Mouse (Mus musculus): Measurements from ENCODE around the gene Ripor1. TPM values are rescaled to one million over a fixed set of nuclear protein-coding genes. Genes with fewer than 3 reads are reported as not detected.
A peak's percentile ranks its signal among the peaks of the same experiment; 100 is the strongest.
"Not testable (repeated sequence)": the region's sequence is repeated elsewhere in the genome, so short reads cannot be mapped to it uniquely, and the experiment has no call there.

Ripor1 gene
- polyA plus RNA-seq (2016; fragmentation: Nextera tagmentation; extraction: Ambion mirVana): 14.1 and 14.5 TPM in 2 replicates

- H3K4me1 ChIP-seq: peaks cover 65% of the 10 kb centered on the region
- H3K27ac ChIP-seq: peak within 1 kb of the TSS; percentile 87
- peak within 1 kb of the TSS; percentile 99 for H3K4me2 ChIP-seq
- under 1% methylated on average over 24 of the region's 42 CpGs for WGBS (ENCODE audit: insufficient replicate concordance)
- H3K4me3 ChIP-seq: peak within 1 kb of the TSS; percentile 77
- ATAC-seq: peak; percentile 77
- 0 out of 2 replicates have a peak, but pooled peaks cover 12% of the 10 kb centered on the region for H3K27me3 ChIP-seq (replicated peaks)
- H3K9ac ChIP-seq: peak within 1 kb of the TSS; percentile 90
- no peaks in the 10 kb centered on the region for H3K9me3 ChIP-seq (replicated peaks)
- H3K36me3 ChIP-seq: no peaks in the 10 kb centered on the region
These were observed at the start of gene Ripor1 for GRCm38 (mm10) chr8:105604804-105605381. Gene Ripor1 (plus strand): TSS chr8:105605255.

- no peak for ATAC-seq
- Histone ChIP-seq H3K27me3 (replicated peaks) (no peaks in the 10 kb centered on the region; the same call in 1 of the 2 replicates), H3K27ac (0 out of 2 replicates have a peak overlapping the region, but pooled peaks have one; percentile 34), H3K4me2 (no peak overlapping the region), H3K9me3 (replicated peaks) (no peaks in the 10 kb centered on the region), H3K36me3 (peaks cover 33% of the 10 kb centered on the region), H3K4me3 (no peak overlapping the region), H3K9ac (no peak overlapping the region), H3K4me1 (peaks cover 51% of the 10 kb centered on the region)
- 81% methylated on average over 3 of the region's 3 CpGs for WGBS (ENCODE audit: insufficient replicate concordance)
These were observed 42.2 kb upstream of the Ripor1 start for GRCm38 (mm10) chr8:105562863-105563262.

GRCm38 (mm10) chr8:105563871-105564270 is 41.2 kb upstream of the Ripor1 start:
- Histone ChIP-seq H3K36me3 (peaks cover 26% of the 10 kb centered on the region), H3K4me2 (peak overlapping the region; percentile 9; the same call in 1 of the 2 replicates), H3K4me1 (peaks cover 51% of the 10 kb centered on the region), H3K4me3 (no peak overlapping the region), H3K27ac (no peak overlapping the region), H3K27me3 (replicated peaks) (no peaks in the 10 kb centered on the region; the same call in 1 of the 2 replicates), H3K9ac (no peak overlapping the region), H3K9me3 (replicated peaks) (no peaks in the 10 kb centered on the region)
- ATAC-seq: no peak
- WGBS (ENCODE audit: insufficient replicate concordance): 79% methylated on average over 1 of the region's 1 CpGs

GRCm38 (mm10) chr8:105564573-105565229 is 40.4 kb upstream of the Ripor1 start:
- H3K27ac ChIP-seq: peak overlapping the region; percentile 86
- not testable (repeated sequence) for ATAC-seq
- WGBS (ENCODE audit: insufficient replicate concordance): 38% methylated on average over 9 of the region's 9 CpGs

GRCm38 (mm10) chr8:105565401-105565881 is 39.6 kb upstream of the Ripor1 start:
- H3K27ac ChIP-seq: peak overlapping the region; percentile 86
- H3K4me1 ChIP-seq: peaks cover 51% of the 10 kb centered on the region
- 1% methylated on average over 31 of the region's 31 CpGs for WGBS (ENCODE audit: insufficient replicate concordance)
- peak overlapping the region; percentile 95 for H3K9ac ChIP-seq
- H3K4me3 ChIP-seq: peak overlapping the region; percentile 83
- peak overlapping the region; percentile 87 for H3K4me2 ChIP-seq
- peaks cover 13% of the 10 kb centered on the region for H3K36me3 ChIP-seq
- H3K9me3 ChIP-seq (replicated peaks): no peaks in the 10 kb centered on the region
- no peaks in the 10 kb centered on the region; the same call in 1 of the 2 replicates for H3K27me3 ChIP-seq (replicated peaks)
- ATAC-seq: peak; percentile 60

More at GRCm38 (mm10) chr8:105564573-105565229, 40.4 kb upstream of the Ripor1 start:
- H3K9me3 ChIP-seq (replicated peaks); H3K27me3 ChIP-seq (replicated peaks): not testable (repeated sequence)
- Histone ChIP-seq H3K4me3 (peak overlapping the region; percentile 83), H3K36me3 (peaks cover 18% of the 10 kb centered on the region), H3K4me2 (peak overlapping the region; percentile 87), H3K9ac (peak overlapping the region; percentile 95), H3K4me1 (peaks cover 51% of the 10 kb centered on the region)

GRCm38 (mm10) chr8:105565952-105566702 is 38.9 kb upstream of the Ripor1 start, which contains the start of gene Atp6v0d1:
Gene Atp6v0d1 (minus strand): TSS chr8:105566047.
- Histone ChIP-seq H3K4me1 (peaks cover 51% of the 10 kb centered on the region), H3K9me3 (replicated peaks) (no peaks in the 10 kb centered on the region), H3K27ac (peak within 1 kb of the TSS; percentile 86), H3K4me2 (peak within 1 kb of the TSS; percentile 87), H3K27me3 (replicated peaks) (no peaks in the 10 kb centered on the region; the same call in 1 of the 2 replicates), H3K36me3 (peaks cover 13% of the 10 kb centered on the region), H3K4me3 (peak within 1 kb of the TSS; percentile 83), H3K9ac (peak within 1 kb of the TSS; percentile 95)
- ATAC-seq: peak; percentile 99
- 3% methylated on average over 53 of the region's 53 CpGs for WGBS (ENCODE audit: insufficient replicate concordance)

GRCm38 (mm10) chr8:105566703-105567595 is 38.1 kb upstream of the Ripor1 start:
- peak overlapping the region; percentile 77 for H3K27ac ChIP-seq
- H3K36me3 ChIP-seq: peaks cover 10% of the 10 kb centered on the region
- peak overlapping the region; percentile 83 for H3K4me3 ChIP-seq
- H3K4me1 ChIP-seq: peaks cover 44% of the 10 kb centered on the region
- H3K27me3 ChIP-seq (replicated peaks): no peaks in the 10 kb centered on the region; the same call in 1 of the 2 replicates
- H3K9ac ChIP-seq: peak overlapping the region; percentile 70
- peak overlapping the region; percentile 87 for H3K4me2 ChIP-seq
- no peaks in the 10 kb centered on the region for H3K9me3 ChIP-seq (replicated peaks)
- 20% methylated on average over 27 of the region's 27 CpGs for WGBS (ENCODE audit: insufficient replicate concordance)
- ATAC-seq: no peak

GRCm38 (mm10) chr8:105571810-105572209 is 33.2 kb upstream of the Ripor1 start:
- no peak overlapping the region for H3K4me3 ChIP-seq
- no peak overlapping the region for H3K4me2 ChIP-seq
- peaks cover 7% of the 10 kb centered on the region for H3K4me1 ChIP-seq
- H3K27me3 ChIP-seq (replicated peaks): peaks cover 9% of the 10 kb centered on the region; the same call in 1 of the 2 replicates
- WGBS (ENCODE audit: insufficient replicate concordance): 74% methylated on average over 9 of the region's 9 CpGs
- H3K9ac ChIP-seq: no peak overlapping the region
- ATAC-seq: no peak
- no peaks in the 10 kb centered on the region for H3K9me3 ChIP-seq (replicated peaks)
- H3K36me3 ChIP-seq: no peaks in the 10 kb centered on the region
- H3K27ac ChIP-seq: no peak overlapping the region

GRCm38 (mm10) chr8:105573427-105573826 is 31.6 kb upstream of the Ripor1 start:
- Histone ChIP-seq H3K27me3 (replicated peaks) (0 out of 2 replicates have a peak, but pooled peaks cover 9% of the 10 kb centered on the region), H3K4me2 (no peak overlapping the region), H3K9ac (no peak overlapping the region), H3K4me3 (no peak overlapping the region), H3K27ac (no peak overlapping the region), H3K9me3 (replicated peaks) (no peaks in the 10 kb centered on the region), H3K4me1 (no peaks in the 10 kb centered on the region), H3K36me3 (no peaks in the 10 kb centered on the region)
- no peak for ATAC-seq

GRCm38 (mm10) chr8:105574741-105575140 is 30.3 kb upstream of the Ripor1 start:
- no peak overlapping the region for H3K4me3 ChIP-seq
- WGBS (ENCODE audit: insufficient replicate concordance): 58% methylated on average over 6 of the region's 6 CpGs
- H3K27ac ChIP-seq: no peak overlapping the region
- H3K9ac ChIP-seq: no peak overlapping the region
- H3K36me3 ChIP-seq: no peaks in the 10 kb centered on the region
- H3K27me3 ChIP-seq (replicated peaks): 0 out of 2 replicates have a peak, but pooled peaks cover 9% of the 10 kb centered on the region
- ATAC-seq: no peak
- H3K9me3 ChIP-seq (replicated peaks): no peaks in the 10 kb centered on the region
- H3K4me2 ChIP-seq: no peak overlapping the region
- H3K4me1 ChIP-seq: no peaks in the 10 kb centered on the region

GRCm38 (mm10) chr8:105575538-105575937 is 29.5 kb upstream of the Ripor1 start:
- H3K4me1 ChIP-seq: no peaks in the 10 kb centered on the region
- H3K4me2 ChIP-seq: no peak overlapping the region
- no peaks in the 10 kb centered on the region for H3K36me3 ChIP-seq
- 76% methylated on average over 3 of the region's 3 CpGs for WGBS (ENCODE audit: insufficient replicate concordance)
- H3K9me3 ChIP-seq (replicated peaks): no peaks in the 10 kb centered on the region
- 0 out of 2 replicates have a peak, but pooled peaks cover 9% of the 10 kb centered on the region for H3K27me3 ChIP-seq (replicated peaks)
- H3K9ac ChIP-seq: no peak overlapping the region
- no peak for ATAC-seq
- H3K4me3 ChIP-seq: no peak overlapping the region
- no peak overlapping the region for H3K27ac ChIP-seq
